Mouse (Mus musculus): ENCODE data around the gene Slc25a51. TPM values are rescaled to one million over a fixed set of nuclear protein-coding genes. Genes with fewer than 3 reads are reported as not detected.
"Not testable (repeated sequence)": the region's sequence is repeated elsewhere in the genome, so short reads cannot be mapped to it uniquely, and the experiment has no call there.

Slc25a51 gene
- total RNA-seq, 1 experiment from 2014 or later: 405 TPM

DNA sequence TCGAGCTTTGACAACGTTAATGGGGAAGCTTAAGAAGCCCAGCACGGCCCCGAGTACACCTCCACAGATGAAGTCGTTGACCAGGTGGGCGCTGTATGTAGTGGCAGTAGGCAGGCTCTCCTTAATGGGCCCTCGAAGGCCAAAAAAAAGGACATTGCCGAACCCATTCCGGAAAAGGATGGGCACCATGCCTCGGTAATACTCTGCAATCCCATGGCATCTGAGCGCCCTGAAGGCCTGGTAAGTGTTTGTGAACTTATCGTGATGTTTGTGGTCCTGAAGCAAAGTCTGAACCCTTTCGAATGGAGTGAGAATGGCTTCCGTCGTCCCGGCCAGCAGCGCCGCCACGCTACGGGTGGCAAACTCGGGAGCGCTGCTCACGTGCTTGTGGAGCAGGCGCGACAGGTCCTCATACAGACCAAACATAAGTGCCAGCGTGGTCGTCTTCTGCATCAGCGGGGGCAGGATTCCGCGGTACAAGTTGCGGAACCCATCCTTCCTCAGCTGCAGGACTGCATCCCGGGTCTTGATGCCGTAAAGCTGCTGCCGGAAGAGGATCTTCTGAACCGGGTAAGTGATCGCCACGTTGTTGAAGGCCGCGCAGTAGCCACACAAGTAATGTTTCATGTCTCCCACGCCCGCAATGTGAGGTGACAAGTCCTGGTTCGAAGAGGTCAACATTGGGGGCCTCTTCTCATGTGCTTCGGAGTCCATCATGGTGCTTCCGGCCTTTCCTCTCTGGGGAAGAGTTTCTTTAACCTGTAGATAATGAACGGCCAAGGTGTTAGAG, 8.9 kb downstream of the Slc25a51 start:
- no peak for DNase-seq

DNA sequence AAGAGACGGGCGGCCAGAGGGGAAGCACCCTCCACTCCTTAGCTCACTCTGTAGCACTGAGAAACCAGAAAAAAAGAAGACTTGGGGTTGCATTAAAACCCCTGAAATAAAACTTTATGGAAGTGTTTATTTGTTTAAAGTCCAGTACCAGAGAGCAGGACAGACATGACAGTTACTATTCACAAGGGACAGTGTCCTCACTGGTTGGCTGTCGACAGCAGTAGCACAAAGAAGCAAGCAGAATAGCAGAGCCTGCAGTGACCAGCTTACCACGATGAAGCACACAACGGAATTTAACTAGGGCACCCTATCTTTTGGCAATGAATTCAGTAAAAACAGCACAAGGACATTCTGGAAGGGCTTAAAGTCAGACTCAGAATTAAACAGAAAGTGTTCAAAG, 10.3 kb downstream of the Slc25a51 start:
- DNase-seq: not testable (repeated sequence)

DNA sequence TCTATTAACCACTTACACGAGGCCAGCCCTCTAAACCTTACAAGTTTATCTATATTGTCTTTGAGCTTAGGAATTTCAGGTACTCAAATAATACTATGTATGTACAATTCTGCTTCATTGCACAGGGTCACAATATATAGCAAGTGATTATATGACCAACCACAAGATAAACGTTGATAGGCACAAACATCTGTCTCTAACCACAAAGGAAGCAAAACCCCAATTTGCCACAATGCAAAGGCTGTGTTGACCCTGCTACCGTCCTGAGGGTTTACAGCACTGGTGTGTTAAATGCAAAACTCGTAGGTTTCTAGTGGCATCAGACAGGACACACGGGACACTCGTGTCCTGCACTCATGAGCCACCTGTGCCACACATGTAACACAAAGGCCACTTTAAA, 12.4 kb downstream of the Slc25a51 start:
- not testable (repeated sequence) for DNase-seq

DNA sequence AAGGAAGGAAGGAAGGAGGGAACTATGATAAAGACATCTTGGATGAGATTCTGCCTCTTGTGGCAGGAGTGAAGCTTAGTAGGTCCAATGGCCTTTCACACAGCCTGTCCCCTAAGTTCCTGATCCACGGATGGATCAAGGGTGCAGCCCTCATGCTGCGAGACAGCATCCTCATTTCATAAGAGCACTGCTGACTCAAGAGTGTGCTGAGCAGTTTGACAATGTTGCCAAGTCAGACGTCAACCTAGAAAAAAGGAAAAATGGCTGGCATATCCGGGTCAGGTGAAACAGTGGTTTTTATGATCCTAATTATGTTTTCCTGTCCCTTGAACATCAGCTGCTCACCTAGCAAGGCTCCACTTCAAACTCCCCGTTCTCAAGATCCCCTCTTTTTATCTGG, 14.9 kb downstream of the Slc25a51 start:
- DNase-seq: no peak

GRCm38 (mm10) chr4:45392994-45393393, 15.6 kb downstream of the Slc25a51 start:
- no peak for DNase-seq

DNA sequence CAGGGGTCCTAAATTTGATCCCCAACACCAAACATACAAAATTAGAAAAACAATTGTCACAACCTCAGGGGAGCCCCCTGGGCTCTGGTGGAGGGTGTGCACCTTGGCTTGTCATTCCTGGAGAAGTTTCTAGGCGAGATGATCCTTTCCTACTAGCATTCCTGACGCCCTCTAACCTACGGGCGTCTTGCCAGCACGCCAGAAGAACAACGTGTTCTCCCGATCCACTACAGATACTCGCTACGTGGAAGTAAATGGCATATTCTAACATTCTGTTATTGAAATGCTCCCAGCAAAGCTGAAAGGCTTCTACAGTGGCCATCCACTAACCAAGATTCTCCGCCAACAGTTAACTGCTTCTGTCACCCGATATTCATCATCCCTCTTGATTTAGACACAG, 16.0 kb downstream of the Slc25a51 start:
- DNase-seq: no peak

GRCm38 (mm10) chr4:45392099-45392498, 16.5 kb downstream of the Slc25a51 start:
- DNase-seq: no peak

DNA sequence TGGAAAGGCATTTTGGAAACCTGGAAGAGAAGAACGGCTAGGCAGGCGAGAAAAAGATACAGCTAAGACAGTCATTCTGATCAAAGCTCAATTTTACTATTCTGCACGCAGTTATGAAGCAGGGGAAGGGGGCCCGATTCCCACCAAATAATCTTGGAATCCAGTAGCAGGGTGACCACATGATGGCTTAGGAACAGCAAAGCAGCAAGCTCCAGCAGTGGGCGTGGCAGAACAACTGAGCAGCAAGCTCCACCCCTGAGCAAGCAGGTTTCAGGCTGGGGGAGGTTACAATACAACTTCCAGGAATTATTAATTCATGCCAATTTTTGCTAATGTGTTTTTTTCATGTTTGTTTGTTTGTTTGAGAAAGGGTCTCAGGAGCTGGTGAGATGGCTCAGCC, 21.3 kb downstream of the Slc25a51 start:
- DNase-seq: not testable (repeated sequence)

DNA sequence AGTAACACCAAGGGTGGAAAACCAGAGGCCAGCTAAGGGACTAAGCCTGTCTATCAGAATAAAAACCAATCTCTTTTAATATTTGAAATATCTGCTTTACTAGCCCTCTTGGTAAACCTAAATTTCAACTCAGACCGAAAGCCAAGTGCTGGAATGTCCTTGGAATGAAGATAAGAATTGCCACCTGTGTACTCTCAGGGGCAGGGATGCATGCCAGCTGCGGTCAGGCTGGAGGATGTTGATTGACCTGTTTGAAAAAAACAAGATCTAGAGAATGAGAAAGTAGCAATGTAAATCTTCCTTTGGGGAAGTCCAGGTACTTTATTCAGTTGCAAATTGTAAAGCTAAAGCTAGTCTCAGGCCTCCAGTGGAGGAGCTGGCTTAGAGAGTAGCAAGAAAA, 26.4 kb downstream of the Slc25a51 start:
- not testable (repeated sequence) for DNase-seq

DNA sequence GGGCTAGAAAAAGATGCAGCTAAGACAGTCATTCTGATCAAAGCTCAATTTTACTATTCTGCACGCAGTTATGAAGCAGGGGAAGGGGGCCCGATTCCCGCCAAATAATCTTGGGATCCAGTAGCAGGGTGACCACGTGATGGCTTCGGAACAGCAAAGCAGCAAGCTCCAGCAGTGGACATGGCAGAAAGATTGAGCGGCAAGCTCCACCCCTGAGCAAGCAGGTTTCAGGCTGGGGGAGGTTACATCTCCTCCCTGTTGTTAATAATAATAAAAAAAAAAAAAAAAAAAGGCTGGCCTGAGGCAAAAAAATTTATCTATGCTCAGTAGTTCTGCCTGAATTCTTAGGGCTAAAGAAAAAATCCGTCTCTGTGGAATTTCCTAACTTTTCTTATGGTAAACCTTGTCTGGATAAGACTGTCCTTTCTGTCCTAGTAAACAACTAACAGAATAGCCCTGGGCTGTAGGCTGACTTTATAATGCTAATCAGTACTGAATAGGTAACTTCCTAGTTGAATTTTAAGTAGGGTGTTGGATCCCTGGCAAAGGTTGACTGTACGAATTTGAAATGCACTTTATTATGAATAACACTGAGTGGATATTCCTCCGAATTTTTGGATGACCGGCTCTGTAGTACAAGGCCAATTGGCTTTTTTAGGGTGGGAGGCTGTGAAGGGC, 27.5 kb downstream of the Slc25a51 start:
- DNase-seq: not testable (repeated sequence)

DNA sequence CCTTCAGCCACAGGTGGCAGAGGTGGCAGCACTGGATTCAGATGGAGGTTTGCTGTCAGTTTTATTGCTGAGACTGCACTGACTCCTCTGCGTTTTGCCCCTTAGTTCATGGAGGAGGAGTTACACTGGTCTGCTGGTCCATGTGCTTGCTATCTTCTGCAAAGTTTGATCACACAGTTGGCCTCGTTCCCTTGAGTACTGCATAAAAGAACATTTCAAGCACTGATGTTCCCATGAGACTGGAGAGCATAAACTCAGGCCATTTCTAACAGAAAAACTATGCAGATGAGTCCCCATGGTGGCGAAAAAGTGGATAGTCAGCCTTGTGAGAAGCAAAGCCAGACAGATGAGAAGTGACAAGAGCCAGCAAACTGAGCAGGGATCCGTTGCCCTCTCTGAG, 32.0 kb downstream of the Slc25a51 start:
- DNase-seq: no peak

DNA sequence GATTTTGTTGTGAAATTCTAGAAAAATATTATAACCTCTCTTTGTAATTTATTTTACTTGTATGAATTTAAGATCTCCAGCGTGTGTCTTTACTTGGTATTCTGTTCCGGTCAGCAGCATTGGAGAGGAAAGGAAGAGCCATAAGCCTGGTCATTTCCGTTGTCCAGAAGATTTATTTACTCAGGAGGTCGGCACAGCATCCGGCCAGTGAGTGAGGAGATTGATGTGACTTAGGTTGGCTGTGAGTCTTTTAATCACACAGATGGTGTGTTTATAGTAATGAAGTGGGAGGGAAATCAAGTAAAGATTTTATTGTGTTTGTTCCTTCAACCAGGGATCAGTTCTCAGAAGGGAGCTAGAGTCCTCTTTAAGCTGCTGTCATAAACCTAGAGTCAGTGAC, 33.7 kb downstream of the Slc25a51 start:
- DNase-seq: no peak

GRCm38 (mm10) chr4:45371261-45371660, 37.3 kb downstream of the Slc25a51 start:
- no peak for DNase-seq

GRCm38 (mm10) chr4:45356653-45357052, 51.9 kb downstream of the Slc25a51 start:
- no peak for DNase-seq

Small RNAs within 50 kb of the gene (microRNA-seq; reads per million reads assigned to microRNA genes)
- 0 reads per million in 2 experiments for gene Gm25692

Other genes with a start within 250 kb of the Slc25a51 start
- 3.7 and 7.2 TPM in 2 replicates for gene Frmpd1, start 223.9 kb downstream of the Slc25a51 start, total RNA-seq (2021)
- gene Trmt10b, start 111.6 kb downstream of the Slc25a51 start, total RNA-seq (2021): 10.2 and 14.9 TPM in 2 replicates
- gene Dcaf10, start 66.7 kb downstream of the Slc25a51 start, total RNA-seq (2021): 27.0 and 27.1 TPM in 2 replicates
- gene Exosc3, start 66.0 kb downstream of the Slc25a51 start, total RNA-seq (2021): 31.9 and 32.7 TPM in 2 replicates
- gene Shb, start 123.7 kb upstream of the Slc25a51 start, total RNA-seq (2021): 88.4 and 94.4 TPM in 2 replicates

Data from adrenal gland, postnatal 25 days (tissue).